Mouse (Mus musculus) hindbrain, postnatal 0 days (tissue): ENCODE measurements around the gene Spata25. TPM values are rescaled to one million over a fixed set of nuclear protein-coding genes. Genes with fewer than 3 reads are reported as not detected.

Experiments used
- ATAC-seq: fragments of 200-750 bp; cut with Nextera tagmentation; 2 replicates; pipeline ENCODE4 v1.8.0; 2017; ENCODE audit warnings: mild to moderate bottlenecking, moderate TSS enrichment, moderate library complexity
- DNase-seq: peaks from one replicate; pipeline ENCODE4 v3.0.0-alpha.2; 2015; ENCODE audit warnings: low spot score
- H3K27ac ChIP-seq: fragments of 300-500 bp; sonication (generic); 2 replicates; pipeline ENCODE4 v1.5.1; 2014; ENCODE audit warnings: mild to moderate bottlenecking
- H3K27me3 ChIP-seq: fragments of 300-500 bp; sonication (generic); 2 replicates; pipeline ENCODE4 v1.6.1; 2014; ENCODE audit warnings: low read length, mixed read lengths; ENCODE audit not compliant: insufficient read depth
- H3K36me3 ChIP-seq: fragments of 300-500 bp; sonication (generic); 2 replicates; pipeline ENCODE4 v1.6.1; 2014; ENCODE audit warnings: low read length, mixed read lengths; ENCODE audit not compliant: insufficient read depth
- H3K4me1 ChIP-seq: fragments of 300-500 bp; sonication (generic); 2 replicates; pipeline ENCODE4 v1.6.1; 2014; ENCODE audit warnings: antibody characterized with exemption, low read length, mixed read lengths; ENCODE audit not compliant: insufficient read depth
- H3K4me2 ChIP-seq: fragments of 300-500 bp; sonication (generic); 2 replicates; pipeline ENCODE4 v1.6.1; 2014; ENCODE audit warnings: low read depth, mild to moderate bottlenecking, low read length, moderate library complexity, mixed read lengths
- H3K4me3 ChIP-seq: fragments of 300-500 bp; sonication (generic); 2 replicates; pipeline ENCODE4 v1.5.1; 2014; ENCODE audit warnings: low read length
- H3K9ac ChIP-seq: fragments of 300-500 bp; sonication (generic); replicated peaks from 2 replicates; pipeline ENCODE4 v1.6.1; 2014; ENCODE audit warnings: mild to moderate bottlenecking, low read length, moderate library complexity, mixed read lengths
- H3K9me3 ChIP-seq: fragments of 300-500 bp; sonication (generic); 2 replicates; pipeline ENCODE4 v1.6.1; 2016; ENCODE audit warnings: low read length, mixed read lengths
- CTCF ChIP-seq: IDR thresholded peaks from 2 replicates; pipeline ENCODE4 v1.5.1; 2016; ENCODE audit warnings: antibody characterized with exemption, control low read depth, low read depth
- WGBS: fragments of 180-500 bp; shearing (Covaris S2); extraction: QIAGEN DNeasy Blood & Tissue Kit; methylation state at CpG from one replicate; pipeline ENCODE4 v1.1.7; 2014; 5-methylcytosine and 5-hydroxymethylcytosine counted together
- polyA plus RNA-seq: library from polyadenylated mRNA; unstranded; fragments of >200 nt; fragmentation: Nextera tagmentation; extraction: Ambion mirVana; gene quantifications from 2 replicates; pipeline ENCODE4 v1.2.1, GENCODE M21; 2015
- total RNA-seq: library from RNA; depleted of rRNA; stranded (reverse); fragments of >200 nt; gene quantifications from 2 replicates; pipeline ENCODE4 v1.2.3, GENCODE M21; 2014; rRNA removed

The Spata25 gene
- total and polyA plus RNA-seq, 2 experiments from 2014 or later, result not detected

DNA sequence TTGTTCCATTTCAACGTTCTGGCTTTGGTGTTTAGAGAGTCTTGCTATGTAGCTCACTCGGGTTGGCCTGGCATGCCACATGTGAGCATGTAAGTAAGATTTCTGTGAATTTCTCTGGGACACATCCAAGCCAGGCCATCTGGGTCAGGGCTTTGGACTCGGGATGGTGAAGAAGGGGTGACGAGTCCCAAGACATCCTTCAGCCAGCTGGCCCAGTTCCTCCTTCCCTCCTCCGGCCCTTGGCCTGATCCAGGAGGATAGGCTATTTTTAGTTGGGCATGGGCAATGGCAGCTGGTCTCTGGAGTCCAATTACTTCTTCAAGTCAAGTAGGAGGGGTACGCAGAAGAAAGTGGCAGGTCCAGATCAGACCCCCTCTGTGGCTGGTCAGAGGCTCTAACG, 49.5 kb downstream of the Spata25 start:
- no peak overlapping the region for H3K4me3 ChIP-seq
- no peak overlapping the region for H3K9ac ChIP-seq
- TF ChIP-seq CTCF, result no peak
- H3K36me3 ChIP-seq, result no peaks in the 10 kb centered on the region
- no peak overlapping the region for H3K27ac ChIP-seq
- no peaks in the 10 kb centered on the region for H3K27me3 ChIP-seq
- WGBS, result 79% methylated on average over 7 of the region's 7 CpGs
- ATAC-seq (no peak), DNase-seq (no peak)
- H3K4me1 ChIP-seq, result no peaks in the 10 kb centered on the region
- no peaks in the 10 kb centered on the region for H3K9me3 ChIP-seq
- no peak overlapping the region for H3K4me2 ChIP-seq

DNA sequence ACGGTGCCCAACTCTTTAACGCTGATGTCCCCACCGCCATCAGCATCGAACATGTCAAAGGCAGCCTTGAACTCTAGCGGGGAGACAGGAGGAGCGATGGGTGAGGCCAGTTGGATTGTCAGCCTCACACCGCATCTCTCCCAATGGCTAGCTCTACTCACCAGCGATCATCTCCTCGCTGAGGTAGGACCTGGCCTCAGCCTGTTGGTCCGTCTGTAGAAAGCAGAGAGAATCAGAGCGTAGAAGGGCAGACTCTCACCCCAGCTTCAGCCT, 50.4 kb downstream of the Spata25 start:
- WGBS, result 91% methylated on average over 11 of the region's 11 CpGs
- Histone ChIP-seq H3K27me3 (no peaks in the 10 kb centered on the region), H3K4me2 (no peak overlapping the region), H3K36me3 (no peaks in the 10 kb centered on the region), H3K4me3 (no peak overlapping the region), H3K9me3 (no peaks in the 10 kb centered on the region), H3K9ac (no peak overlapping the region), H3K4me1 (no peaks in the 10 kb centered on the region), H3K27ac (no peak overlapping the region)
- ATAC-seq, result no peak
- no peak for DNase-seq
- no peak for TF ChIP-seq CTCF

DNA sequence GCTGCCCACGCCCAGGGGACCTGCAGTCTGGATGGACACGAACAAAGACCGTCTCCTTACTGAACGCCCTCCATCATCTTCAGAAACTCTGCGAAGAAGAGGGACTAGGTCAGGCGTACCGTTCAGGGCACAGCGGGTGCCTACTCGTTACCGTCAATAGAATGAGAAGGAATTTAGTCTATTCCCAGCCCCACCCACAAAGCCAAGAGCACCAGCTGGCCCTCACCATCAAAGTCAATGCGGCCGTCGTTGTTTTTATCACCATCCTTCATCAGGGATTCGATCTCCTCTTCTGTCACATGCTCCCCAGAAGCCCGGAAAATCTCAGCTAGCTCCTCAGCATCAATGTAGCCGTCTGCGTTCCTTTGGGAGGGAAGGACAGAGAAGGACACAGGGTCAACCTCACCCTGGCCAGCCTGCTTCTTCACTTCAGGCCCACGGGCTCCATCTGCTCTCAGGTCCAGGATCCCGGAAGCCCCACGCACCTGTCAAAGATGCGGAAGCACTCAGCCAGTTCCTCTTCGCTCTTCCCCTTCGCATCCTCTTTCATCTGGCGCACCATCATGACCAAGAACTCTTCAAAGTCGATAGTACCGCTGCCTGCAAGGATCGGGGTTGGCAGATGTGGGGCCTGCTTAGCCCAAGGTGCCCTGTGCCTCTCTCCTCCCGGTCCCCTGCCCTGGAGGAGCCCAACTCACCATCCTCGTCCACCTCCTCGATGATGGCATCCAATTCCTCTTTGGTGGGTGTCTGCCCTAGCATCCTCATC, 50.9 kb downstream of the Spata25 start:
- DNase-seq, result no peak
- H3K9me3 ChIP-seq, result no peaks in the 10 kb centered on the region
- no peaks in the 10 kb centered on the region for H3K4me1 ChIP-seq
- H3K9ac ChIP-seq, result no peak overlapping the region
- 84% methylated on average over 30 of the region's 30 CpGs for WGBS
- no peaks in the 10 kb centered on the region for H3K36me3 ChIP-seq
- no peak for TF ChIP-seq CTCF
- H3K4me2 ChIP-seq, result no peak overlapping the region
- ATAC-seq, result no peak
- no peak overlapping the region for H3K27ac ChIP-seq
- no peak overlapping the region for H3K4me3 ChIP-seq
- no peaks in the 10 kb centered on the region for H3K27me3 ChIP-seq

DNA sequence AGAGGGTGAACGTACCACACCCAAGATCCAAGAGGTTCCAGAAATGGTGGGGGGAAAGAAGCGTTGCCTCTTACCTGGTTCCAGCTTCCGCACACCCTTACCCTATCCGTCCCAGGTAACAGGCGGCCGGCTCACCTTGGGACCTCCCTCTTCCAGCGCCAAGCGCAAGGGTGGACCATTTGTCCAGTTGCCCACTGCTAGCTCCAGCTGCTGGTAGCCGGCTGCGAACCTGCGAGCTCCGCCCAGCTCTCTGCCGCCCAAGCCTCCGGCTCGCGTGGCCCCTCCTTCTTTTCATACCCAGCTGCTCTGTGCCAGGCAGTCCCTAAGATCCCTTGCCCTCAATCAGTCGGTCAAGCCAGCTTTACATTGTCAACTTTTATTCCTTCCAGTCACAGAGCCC, 51.5 kb downstream of the Spata25 start:
- TF ChIP-seq CTCF, result no peak
- H3K9ac ChIP-seq, result no peak overlapping the region
- no peak overlapping the region for H3K4me2 ChIP-seq
- H3K9me3 ChIP-seq, result no peaks in the 10 kb centered on the region
- H3K27ac ChIP-seq, result no peak overlapping the region
- no peak for ATAC-seq
- H3K4me1 ChIP-seq, result no peaks in the 10 kb centered on the region
- 77% methylated on average over 17 of the region's 17 CpGs for WGBS
- no peak for DNase-seq
- no peaks in the 10 kb centered on the region for H3K27me3 ChIP-seq
- H3K4me3 ChIP-seq, result no peak overlapping the region
- no peaks in the 10 kb centered on the region for H3K36me3 ChIP-seq

Other genes with a start within 250 kb of the Spata25 start
- gene Wfdc6a, start 243.1 kb downstream of the Spata25 start, total RNA-seq, result 0.31 TPM in 1 of 2 replicates, not detected in the other
- gene Wfdc6a, start 243.1 kb downstream of the Spata25 start, polyA plus RNA-seq, result 0.19 and 0.77 TPM in 2 replicates
- gene Eppin, start 234.9 kb downstream of the Spata25 start, total RNA-seq, result not detected in 2 replicates
- gene Eppin, start 234.9 kb downstream of the Spata25 start, polyA plus RNA-seq, result not detected in 2 replicates
- not detected in 2 replicates for gene Wfdc6b, start 215.0 kb downstream of the Spata25 start, total RNA-seq
- gene Wfdc6b, start 215.0 kb downstream of the Spata25 start, polyA plus RNA-seq, result not detected in 2 replicates
- gene Wfdc8, start 214.9 kb downstream of the Spata25 start, total RNA-seq, result not detected in 2 replicates
- not detected in 2 replicates for gene Wfdc8, start 214.9 kb downstream of the Spata25 start, polyA plus RNA-seq
- gene Wfdc16, start 189.7 kb downstream of the Spata25 start, total RNA-seq, result not detected in 2 replicates
- not detected in 2 replicates for gene Wfdc16, start 189.7 kb downstream of the Spata25 start, polyA plus RNA-seq
- gene Wfdc10, start 172.5 kb downstream of the Spata25 start, total RNA-seq, result not detected in 2 replicates
- 0.60 TPM in 1 of 2 replicates, not detected in the other for gene Wfdc10, start 172.5 kb downstream of the Spata25 start, polyA plus RNA-seq
- gene Wfdc9, start 172.0 kb downstream of the Spata25 start, total RNA-seq, result not detected in 2 replicates
- not detected in 2 replicates for gene Wfdc9, start 172.0 kb downstream of the Spata25 start, polyA plus RNA-seq
- not detected in 2 replicates for gene Wfdc11, start 154.4 kb downstream of the Spata25 start, total RNA-seq
- gene Wfdc11, start 154.4 kb downstream of the Spata25 start, polyA plus RNA-seq, result not detected in 2 replicates
- not detected in 2 replicates for gene Wfdc13, start 143.4 kb downstream of the Spata25 start, total RNA-seq
- gene Wfdc13, start 143.4 kb downstream of the Spata25 start, polyA plus RNA-seq, result not detected in 2 replicates
- gene Spint4, start 130.0 kb downstream of the Spata25 start, total RNA-seq, result not detected in 2 replicates
- gene Spint4, start 130.0 kb downstream of the Spata25 start, polyA plus RNA-seq, result not detected in 2 replicates
- not detected in 2 replicates for gene Spint5, start 113.2 kb downstream of the Spata25 start, total RNA-seq
- gene Spint5, start 113.2 kb downstream of the Spata25 start, polyA plus RNA-seq, result not detected in 2 replicates
- 1.3 TPM in 2 replicates for gene Wfdc3, start 82.6 kb downstream of the Spata25 start, total RNA-seq
- gene Wfdc3, start 82.6 kb downstream of the Spata25 start, polyA plus RNA-seq, result 0.73 and 0.76 TPM in 2 replicates
- 17.1 and 24.9 TPM in 2 replicates for gene Dnttip1, start 82.6 kb downstream of the Spata25 start, total RNA-seq
- gene Dnttip1, start 82.6 kb downstream of the Spata25 start, polyA plus RNA-seq, result 53.9 and 56.1 TPM in 2 replicates
- gene Ube2c, start 58.6 kb downstream of the Spata25 start, total RNA-seq, result 61.5 and 70.6 TPM in 2 replicates
- 61.2 and 69.4 TPM in 2 replicates for gene Ube2c, start 58.6 kb downstream of the Spata25 start, polyA plus RNA-seq
- gene Tnnc2, start 48.6 kb downstream of the Spata25 start, total RNA-seq, result 12.2 TPM in 1 of 2 replicates, not detected in the other
- gene Tnnc2, start 48.6 kb downstream of the Spata25 start, polyA plus RNA-seq, result 0.30 TPM in 1 of 2 replicates, not detected in the other
- gene Snx21, start 42.7 kb downstream of the Spata25 start, total RNA-seq, result 102 and 106 TPM in 2 replicates
- 44.7 and 47.6 TPM in 2 replicates for gene Snx21, start 42.7 kb downstream of the Spata25 start, polyA plus RNA-seq
- gene Acot8, start 23.7 kb downstream of the Spata25 start, total RNA-seq, result 18.5 and 39.5 TPM in 2 replicates
- 19.4 and 20.2 TPM in 2 replicates for gene Acot8, start 23.7 kb downstream of the Spata25 start, polyA plus RNA-seq
- gene Zswim3, start 23.4 kb downstream of the Spata25 start, total RNA-seq, result 6.4 and 8.3 TPM in 2 replicates
- 5.2 and 5.5 TPM in 2 replicates for gene Zswim3, start 23.4 kb downstream of the Spata25 start, polyA plus RNA-seq
- 23.9 and 24.6 TPM in 2 replicates for gene Zswim1, start 5.9 kb downstream of the Spata25 start, total RNA-seq
- gene Zswim1, start 5.9 kb downstream of the Spata25 start, polyA plus RNA-seq, result 26.5 and 29.0 TPM in 2 replicates
- gene Ctsa, start 4.3 kb upstream of the Spata25 start, total RNA-seq, result 135 and 147 TPM in 2 replicates
- gene Ctsa, start 4.3 kb upstream of the Spata25 start, polyA plus RNA-seq, result 112 and 116 TPM in 2 replicates
- 8.7 and 12.1 TPM in 2 replicates for gene Neurl2, start 4.9 kb upstream of the Spata25 start, total RNA-seq
- gene Neurl2, start 4.9 kb upstream of the Spata25 start, polyA plus RNA-seq, result 7.2 and 7.6 TPM in 2 replicates
- gene Pltp, start 29.2 kb upstream of the Spata25 start, total RNA-seq, result 76.2 and 88.7 TPM in 2 replicates
- gene Pltp, start 29.2 kb upstream of the Spata25 start, polyA plus RNA-seq, result 99.6 and 117 TPM in 2 replicates
- 76.7 and 83.7 TPM in 2 replicates for gene Pcif1, start 50.8 kb upstream of the Spata25 start, total RNA-seq
- 107 and 108 TPM in 2 replicates for gene Pcif1, start 50.8 kb upstream of the Spata25 start, polyA plus RNA-seq
- gene Zfp335, start 83.2 kb upstream of the Spata25 start, total RNA-seq, result 26.5 and 28.3 TPM in 2 replicates
- 9.0 and 9.2 TPM in 2 replicates for gene Zfp335, start 83.2 kb upstream of the Spata25 start, polyA plus RNA-seq
- gene Mmp9, start 112.2 kb upstream of the Spata25 start, total RNA-seq, result 8.8 and 14.4 TPM in 2 replicates
- gene Mmp9, start 112.2 kb upstream of the Spata25 start, polyA plus RNA-seq, result 6.7 and 7.1 TPM in 2 replicates
- gene Slc12a5, start 132.3 kb upstream of the Spata25 start, total RNA-seq, result 257 TPM in 2 replicates
- 67.1 and 71.0 TPM in 2 replicates for gene Slc12a5, start 132.3 kb upstream of the Spata25 start, polyA plus RNA-seq
- 60.8 and 101 TPM in 2 replicates for gene Ncoa5, start 206.3 kb upstream of the Spata25 start, total RNA-seq
- 55.5 and 56.3 TPM in 2 replicates for gene Ncoa5, start 206.3 kb upstream of the Spata25 start, polyA plus RNA-seq
- gene Cd40, start 227.1 kb upstream of the Spata25 start, total RNA-seq, result 3.8 and 7.3 TPM in 2 replicates
- 4.8 and 5.4 TPM in 2 replicates for gene Cd40, start 227.1 kb upstream of the Spata25 start, polyA plus RNA-seq